Mouse (Mus musculus) hindbrain, embryonic 15.5 days (tissue): ENCODE data around the gene Crhr2. TPM values are rescaled to one million over a fixed set of nuclear protein-coding genes. Genes with fewer than 3 reads are reported as not detected.

Experiments
- polyA plus RNA-seq: library from polyadenylated mRNA; unstranded; fragments of >200 nt; fragmentation: Nextera tagmentation; extraction: Ambion mirVana; gene quantifications from 2 replicates; pipeline ENCODE4 v1.2.1, GENCODE M21; 2015

Gene Crhr2
- polyA plus RNA-seq, 1 experiment from 2014 or later = 1.3 TPM

Other genes with a start within 250 kb of the Crhr2 start
- gene Nod1, start 160.4 kb downstream of the Crhr2 start, polyA plus RNA-seq = 3.2 and 3.9 TPM in 2 replicates
- gene Ggct, start 140.1 kb downstream of the Crhr2 start, polyA plus RNA-seq = 12.7 and 15.3 TPM in 2 replicates
- 197 TPM in 2 replicates for gene Gars, start 95.0 kb downstream of the Crhr2 start, polyA plus RNA-seq
- not detected in 2 replicates for gene Inmt, start 42.0 kb upstream of the Crhr2 start, polyA plus RNA-seq
- 11.1 and 13.2 TPM in 2 replicates for gene Mindy4, start 70.4 kb upstream of the Crhr2 start, polyA plus RNA-seq
- gene Aqp1, start 203.4 kb upstream of the Crhr2 start, polyA plus RNA-seq = 17.5 and 21.7 TPM in 2 replicates
- gene Ghrhr, start 243.3 kb upstream of the Crhr2 start, polyA plus RNA-seq = not detected in 2 replicates